Mouse (Mus musculus) leukemia stem cell, adult 10-12 weeks (primary cell): Measurements from ENCODE around the gene Gstm5. TPM values are rescaled to one million over a fixed set of nuclear protein-coding genes. Genes with fewer than 3 reads are reported as not detected.

Source experiments
- polyA plus RNA-seq: library from polyadenylated mRNA; stranded (reverse); fragments of >175 nt; gene quantifications from 2 replicates; pipeline ENCODE4 v1.2.3, GENCODE M21; 2012; ENCODE audit warnings: low replicate concordance

Gene Gstm5
- 2.0 and 4.0 TPM in 2 replicates for polyA plus RNA-seq

GRCm38 (mm10) chr3:107895720-107896569, at the start of gene Gstm5:
TSS of gene Gstm5 (plus strand) at chr3:107895821.

GRCm38 (mm10) chr3:107877005-107877404, 18.6 kb upstream of the Gstm5 start, which contains the start of gene Eps8l3:
TSS of gene Eps8l3 (plus strand) at chr3:107877229.

GRCm38 (mm10) chr3:107931670-107932069, 36.0 kb downstream of the Gstm5 start, which contains the start of gene Gstm7:
TSS of gene Gstm7 (minus strand) at chr3:107931817.

GRCm38 (mm10) chr3:107943239-107943990, 47.8 kb downstream of the Gstm5 start, which contains the start of gene Gstm6:
TSS of gene Gstm6 (minus strand) at chr3:107943749.

Other genes starting within 250 kb of the Gstm5 start
- 7.8 and 12.6 TPM in 2 replicates for gene Ahcyl1, start 199.3 kb upstream of the Gstm5 start, polyA plus RNA-seq
- gene Csf1, start 135.4 kb upstream of the Gstm5 start, polyA plus RNA-seq = 4.0 and 4.4 TPM in 2 replicates
- not detected in 2 replicates for gene Eps8l3, start 18.6 kb upstream of the Gstm5 start, polyA plus RNA-seq
- 0.51 TPM in 1 of 2 replicates, not detected in the other for gene Gstm7, start 36.0 kb downstream of the Gstm5 start, polyA plus RNA-seq
- not detected in 2 replicates for gene Gstm6, start 47.9 kb downstream of the Gstm5 start, polyA plus RNA-seq
- gene Gstm3, start 73.5 kb downstream of the Gstm5 start, polyA plus RNA-seq = not detected in 2 replicates
- gene Gstm2, start 90.6 kb downstream of the Gstm5 start, polyA plus RNA-seq = 0.40 TPM in 1 of 2 replicates, not detected in the other
- gene Gstm1, start 122.2 kb downstream of the Gstm5 start, polyA plus RNA-seq = 27.7 and 72.8 TPM in 2 replicates
- 0.34 and 0.51 TPM in 2 replicates for gene Gstm4, start 149.1 kb downstream of the Gstm5 start, polyA plus RNA-seq
- 64.7 and 77.9 TPM in 2 replicates for gene Ampd2, start 190.8 kb downstream of the Gstm5 start, polyA plus RNA-seq
- gene Gnat2, start 197.0 kb downstream of the Gstm5 start, polyA plus RNA-seq = 0.16 TPM in 1 of 2 replicates, not detected in the other